Mouse (Mus musculus) retina, adult 2 months (tissue): ENCODE measurements around the gene Gm10354.
"Not testable (repeated sequence)": the region's sequence is repeated elsewhere in the genome, so short reads cannot be mapped to it uniquely, and the experiment has no call there.

Experiments used
- DNase-seq: peaks from one replicate; pipeline ENCODE4 v3.0.0-alpha.2; 2012; ENCODE audit warnings: low read depth, low spot score

Gene Gm10354

DNA sequence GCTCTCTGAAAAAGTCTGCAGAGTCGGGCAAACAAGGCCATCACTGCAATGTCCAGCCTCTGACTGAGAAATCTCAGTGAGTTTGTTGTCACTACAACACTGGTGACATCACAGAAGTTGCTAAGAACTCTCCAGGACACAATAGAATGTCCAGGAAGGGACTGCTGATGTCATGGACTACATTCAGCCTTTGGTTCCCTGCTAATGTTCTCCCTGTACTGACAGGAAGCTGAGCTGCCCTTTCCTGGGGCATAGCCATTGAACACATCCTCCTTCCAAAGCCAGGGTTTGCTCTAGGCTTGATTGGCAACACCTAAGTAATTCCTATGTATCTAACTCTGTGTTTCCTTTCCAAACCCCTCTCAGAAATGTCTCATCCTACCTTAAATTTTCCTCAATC, at the start of gene Gm10354:
TSS of gene Gm10354 (minus strand) at position 101 of the 400 bp plus-strand sequence.
- DNase-seq: not testable (repeated sequence)

DNA sequence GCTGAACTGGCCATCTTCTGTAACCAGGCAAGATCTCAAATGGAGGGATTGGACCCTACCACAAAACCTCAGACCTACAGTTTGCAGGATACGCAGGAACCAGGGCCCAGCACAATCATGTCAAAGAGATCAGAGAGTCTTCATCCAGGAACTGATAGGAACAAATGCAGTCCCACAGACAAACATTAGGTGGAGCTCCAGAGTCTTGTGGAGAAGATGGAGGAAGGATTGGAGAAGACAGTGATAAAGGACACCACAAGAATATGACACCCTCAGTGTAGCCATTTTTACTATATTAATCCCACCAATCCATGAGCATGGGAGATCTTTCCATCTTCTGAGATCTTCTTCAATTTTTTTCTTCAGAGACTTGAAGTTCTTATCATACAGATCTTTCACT, 45.6 kb upstream of the Gm10354 start:
- not testable (repeated sequence) for DNase-seq

DNA sequence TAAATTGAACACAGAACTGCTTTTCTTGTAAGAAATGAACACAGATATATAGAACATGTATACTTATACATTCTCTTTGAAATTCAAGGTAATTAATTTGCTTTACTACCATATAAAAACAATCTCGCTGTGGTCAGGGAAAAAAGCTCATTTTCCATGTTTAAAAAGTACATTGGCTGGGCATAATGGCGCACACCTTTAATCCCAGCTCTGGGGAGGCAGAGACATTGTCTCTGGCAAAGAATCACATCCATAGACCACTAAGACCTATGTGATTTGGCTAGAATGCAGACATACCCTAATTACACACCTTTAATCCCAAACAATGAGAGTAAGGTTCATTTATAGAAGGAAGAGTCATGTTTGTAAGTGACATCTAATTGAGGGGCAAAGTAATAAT, 41.3 kb upstream of the Gm10354 start:
- not testable (repeated sequence) for DNase-seq

DNA sequence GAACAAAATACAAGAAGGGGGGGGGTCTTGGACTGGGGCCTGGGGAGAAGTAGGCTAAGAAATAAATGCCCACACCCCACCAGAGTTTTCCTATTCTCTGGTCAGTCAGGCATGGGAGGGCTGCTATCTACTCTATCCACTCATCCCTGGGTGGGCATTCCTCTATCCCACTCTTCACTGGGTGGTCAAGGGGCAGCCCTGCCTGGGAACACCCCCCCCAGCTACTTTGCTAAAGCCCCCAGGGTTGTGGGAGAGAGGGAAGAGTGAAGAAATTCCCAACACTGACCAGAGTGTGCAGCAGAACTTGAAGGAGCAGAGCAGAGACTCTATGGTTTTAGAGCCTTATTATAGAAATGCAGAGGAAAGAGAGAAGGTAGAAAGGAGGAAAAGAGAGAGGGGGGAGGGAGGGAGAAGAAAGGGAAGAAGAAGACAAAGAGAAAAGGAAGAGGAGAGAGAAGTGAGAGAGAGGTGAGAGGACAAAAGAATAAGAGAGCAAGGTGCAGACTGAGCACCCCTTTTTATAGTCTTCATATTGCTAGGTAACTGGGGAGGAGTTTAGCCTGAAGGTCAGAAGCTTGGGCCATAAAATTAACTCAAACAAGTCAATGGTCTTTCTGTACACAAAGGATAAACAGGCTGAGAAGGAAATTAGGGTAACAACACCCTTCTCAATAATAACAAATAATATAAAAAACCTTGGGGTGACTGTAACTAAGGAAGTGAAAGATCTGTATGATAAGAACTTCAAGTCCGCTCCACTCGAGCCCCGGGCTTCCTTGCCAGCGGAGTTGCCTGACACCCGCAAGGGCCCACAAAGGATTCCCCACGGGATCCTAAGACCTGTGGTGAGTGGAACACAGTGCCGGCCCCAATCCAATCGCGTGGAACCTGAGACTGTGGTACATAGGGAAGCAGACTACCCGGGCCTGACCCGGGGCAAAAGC, 32.2 kb upstream of the Gm10354 start:
- DNase-seq: not testable (repeated sequence)

GRCm38 (mm10) chr5:15006907-15007306, 28.2 kb upstream of the Gm10354 start:
- not testable (repeated sequence) for DNase-seq

DNA sequence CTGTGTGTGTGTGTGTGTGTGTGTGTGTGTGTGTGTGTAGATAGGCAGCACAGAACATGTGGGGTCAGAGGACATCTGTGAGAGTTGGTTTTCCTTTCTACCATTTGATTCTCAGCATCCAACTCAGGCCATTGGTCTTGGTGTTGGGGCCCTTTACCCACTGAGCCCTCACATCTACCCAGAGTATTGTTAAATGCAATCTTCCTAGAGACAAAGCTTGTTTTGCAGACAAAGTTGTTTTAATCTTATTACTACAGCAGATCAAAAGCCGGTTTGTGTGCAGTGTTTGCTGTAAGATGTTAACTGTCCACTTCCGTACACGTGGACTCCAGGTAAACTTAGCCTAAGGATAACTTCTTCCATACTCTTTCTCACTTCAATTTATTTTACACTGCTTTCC, 27.6 kb upstream of the Gm10354 start:
- not testable (repeated sequence) for DNase-seq

- not testable (repeated sequence) for DNase-seq
These were observed 26.8 kb upstream of the Gm10354 start for GRCm38 (mm10) chr5:15005584-15005983.

- DNase-seq: not testable (repeated sequence)
These were observed 26.1 kb upstream of the Gm10354 start for GRCm38 (mm10) chr5:15004569-15005562.

DNA sequence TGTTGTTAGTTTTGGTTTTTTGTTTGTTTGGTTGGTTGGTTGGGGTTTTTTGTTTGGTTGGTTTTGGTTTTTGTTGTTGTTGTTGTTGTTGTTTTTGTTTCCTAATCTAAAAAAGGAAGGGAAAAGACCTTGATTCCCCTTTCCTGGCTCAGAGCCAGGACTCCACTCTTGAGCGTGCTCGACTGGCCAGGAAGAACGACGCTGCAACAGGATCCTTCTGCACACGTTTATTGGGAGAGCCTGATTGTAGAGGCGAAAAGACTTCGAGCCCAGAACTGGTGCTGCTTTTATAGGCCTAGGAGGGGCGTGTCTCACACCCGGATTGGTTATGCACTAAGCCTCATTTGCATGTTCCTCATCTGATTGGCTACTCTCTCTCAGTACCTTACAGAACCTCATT, 19.3 kb upstream of the Gm10354 start:
- DNase-seq: not testable (repeated sequence)

DNA sequence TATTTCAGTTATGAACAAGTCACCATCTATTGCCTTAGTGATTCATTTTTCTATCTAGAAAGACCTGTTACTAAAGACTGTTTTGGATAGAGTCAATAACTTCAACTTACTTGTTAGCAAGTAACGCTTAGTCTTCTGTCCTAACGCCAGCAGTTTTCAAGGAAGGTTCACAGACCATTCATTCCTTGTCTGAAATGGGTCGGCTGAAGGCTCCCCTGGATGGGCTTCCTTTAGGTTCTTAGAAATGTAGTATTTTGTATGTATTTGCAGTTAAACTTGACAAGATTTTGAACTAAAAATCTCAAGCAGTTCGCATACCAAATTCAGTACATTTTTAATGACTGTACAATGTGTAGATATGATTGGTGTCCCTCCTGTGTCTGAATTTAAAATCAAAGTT, 18.8 kb upstream of the Gm10354 start:
- not testable (repeated sequence) for DNase-seq

DNA sequence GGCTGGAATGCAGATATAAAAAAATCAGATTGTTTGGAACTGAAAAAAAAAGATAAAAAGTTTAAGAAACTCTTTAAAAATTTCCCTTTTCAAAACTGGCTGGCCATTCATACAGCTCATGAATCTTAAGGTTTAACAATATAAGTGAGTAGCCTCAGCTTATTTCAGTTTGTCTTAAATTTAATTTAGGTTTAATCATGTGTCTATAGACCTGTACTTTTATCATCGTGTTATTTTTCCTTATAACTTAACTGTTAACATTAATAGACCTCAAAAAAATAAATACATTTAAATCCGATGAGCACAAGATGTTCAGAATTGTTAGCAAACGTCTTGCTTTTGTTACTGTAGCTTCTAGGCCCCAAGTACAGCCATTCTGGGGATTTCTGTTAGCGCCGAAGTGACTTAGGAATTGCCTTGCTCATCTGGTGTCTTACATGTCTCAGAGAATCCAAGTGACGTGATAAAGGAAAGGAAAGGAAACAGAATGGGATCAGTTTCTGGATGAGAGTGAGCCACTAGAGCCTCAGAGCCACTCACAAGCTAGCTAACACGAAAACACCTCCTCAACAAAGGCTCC, 18.0 kb upstream of the Gm10354 start:
- not testable (repeated sequence) for DNase-seq

DNA sequence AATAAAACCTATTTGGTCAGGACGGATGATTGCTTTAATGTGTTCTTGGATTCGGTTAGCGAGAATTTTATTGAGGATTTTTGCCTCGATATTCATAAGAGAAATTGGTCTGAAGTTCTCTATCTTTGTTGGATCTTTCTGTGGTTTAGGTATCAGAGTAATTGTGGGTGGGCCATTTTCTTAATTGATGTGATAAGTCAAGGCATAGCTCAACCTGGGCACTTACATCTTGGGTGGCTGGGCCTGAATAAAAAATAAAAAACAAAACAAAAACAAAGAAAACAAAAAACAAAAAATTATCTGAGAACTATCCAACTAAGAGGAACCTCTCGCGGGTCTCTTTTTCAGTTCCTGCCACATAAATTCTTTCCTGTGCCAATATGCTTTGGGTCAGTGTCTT, 15.4 kb upstream of the Gm10354 start:
- not testable (repeated sequence) for DNase-seq

GRCm38 (mm10) chr5:14990375-14991158, 11.8 kb upstream of the Gm10354 start:
- DNase-seq: not testable (repeated sequence)

DNA sequence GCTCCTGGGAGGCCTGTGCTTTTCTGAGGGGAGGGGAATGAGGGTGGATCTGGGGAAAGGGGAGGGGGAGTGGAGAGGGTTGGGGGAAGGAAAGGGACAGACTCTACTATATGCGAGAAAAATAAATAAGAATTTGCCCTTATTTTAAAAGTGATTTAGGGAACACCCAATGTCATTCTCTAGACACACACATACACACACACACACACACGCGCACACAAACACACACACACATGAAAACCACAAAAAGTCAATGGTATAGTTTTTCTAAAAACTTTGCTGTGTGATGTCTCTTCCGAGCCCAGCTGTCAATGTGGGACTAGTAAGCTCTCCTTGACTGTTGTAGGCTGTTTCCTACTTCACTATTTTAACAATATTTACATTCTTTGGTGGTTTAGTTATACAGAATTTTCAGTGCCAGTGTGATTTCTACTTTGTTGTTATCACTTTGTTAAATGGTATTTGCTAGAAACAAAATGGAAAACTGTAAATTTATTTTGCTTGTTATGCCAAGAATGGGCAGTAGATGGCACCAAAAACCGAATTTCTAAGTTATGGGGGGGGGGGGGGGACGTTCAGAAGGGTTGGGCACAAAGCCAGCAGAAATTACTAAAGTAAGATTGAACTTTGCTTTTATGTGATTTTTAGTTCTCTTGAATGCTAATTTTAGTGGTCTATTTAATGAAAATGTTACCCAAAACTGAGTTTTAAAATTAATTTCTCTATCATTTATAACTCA, 8.1 kb upstream of the Gm10354 start:
- DNase-seq: not testable (repeated sequence)

DNA sequence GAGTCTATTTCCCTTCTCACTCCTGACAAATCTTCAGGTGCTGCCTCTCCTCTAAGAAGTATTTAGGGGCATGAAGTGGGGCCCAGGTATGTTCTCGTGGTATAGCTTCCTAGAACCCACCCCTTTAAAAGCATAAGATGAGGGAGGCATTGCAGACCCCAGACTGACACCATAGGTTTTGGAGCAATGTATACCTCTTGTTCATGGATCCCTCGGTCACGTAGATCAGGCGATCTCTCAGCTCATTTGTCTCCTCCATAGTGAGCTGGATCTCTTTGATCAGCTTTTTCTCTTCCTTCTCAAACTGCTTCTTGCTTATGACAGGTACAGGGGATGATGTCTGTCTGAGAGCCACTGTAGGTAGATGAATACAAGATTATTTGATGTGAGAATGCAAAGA, 1.4 kb downstream of the Gm10354 start:
- DNase-seq: not testable (repeated sequence)

DNA sequence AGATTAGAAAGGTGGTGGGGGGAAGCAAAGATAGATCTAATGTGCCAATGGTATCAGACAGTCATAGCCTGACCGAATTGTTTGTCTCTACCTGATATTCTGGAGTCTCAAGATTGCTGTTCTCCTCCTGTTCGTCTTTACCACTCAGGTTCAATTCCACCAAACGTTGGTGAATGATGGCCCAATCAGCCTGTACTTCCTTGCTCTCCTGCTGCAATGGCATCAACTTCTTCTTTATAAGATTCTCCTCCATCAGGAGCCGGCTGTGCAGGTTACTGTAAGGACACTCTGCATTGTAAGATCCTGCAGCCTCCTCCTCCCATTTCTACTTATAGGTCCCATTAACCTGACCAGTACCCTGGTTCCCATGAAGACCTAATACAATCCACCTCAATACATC, 3.4 kb downstream of the Gm10354 start:
- not testable (repeated sequence) for DNase-seq

GRCm38 (mm10) chr5:14972841-14973240, 5.9 kb downstream of the Gm10354 start:
- not testable (repeated sequence) for DNase-seq

DNA sequence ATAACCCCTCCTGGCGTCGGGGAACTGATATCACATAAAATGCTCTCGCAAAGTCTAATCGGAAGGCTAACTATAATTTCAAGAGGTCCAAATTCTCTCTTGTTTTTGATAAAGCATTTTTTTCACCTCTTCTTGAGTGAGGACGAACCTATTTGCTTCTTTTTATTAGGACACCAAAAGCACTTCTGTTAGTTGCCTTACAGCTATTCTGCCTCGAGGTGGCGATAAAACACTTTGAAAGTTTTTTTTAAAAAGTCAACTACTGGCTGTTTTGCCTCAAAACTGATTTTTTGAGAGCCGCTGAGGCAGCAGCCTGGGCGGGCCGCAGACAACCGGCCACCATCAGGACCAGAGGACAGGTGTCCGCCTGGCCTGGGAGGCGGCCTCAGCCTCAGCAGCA, 14.9 kb downstream of the Gm10354 start:
- DNase-seq: not testable (repeated sequence)

DNA sequence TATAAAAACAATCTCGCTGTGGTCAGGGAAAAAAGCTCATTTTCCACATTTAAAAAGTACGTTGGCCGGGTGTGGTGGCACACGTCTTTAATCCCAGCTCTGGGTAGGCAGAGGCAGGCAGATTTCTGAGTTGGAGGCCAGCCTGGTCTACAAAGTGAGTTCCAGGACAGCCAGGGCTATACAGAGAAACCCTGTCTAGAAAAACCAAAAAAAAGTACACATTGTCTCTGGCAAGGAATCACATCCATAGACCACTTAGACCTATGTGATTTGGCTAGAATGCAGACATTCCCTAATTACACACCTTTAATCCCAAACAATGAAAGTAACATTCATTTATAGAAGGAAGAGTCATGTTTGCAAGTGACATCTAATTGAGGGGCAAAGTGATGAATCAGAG, 17.2 kb downstream of the Gm10354 start:
- not testable (repeated sequence) for DNase-seq
